Mouse (Mus musculus) forebrain, embryonic 12.5 days (tissue): ENCODE measurements around the gene Slc6a19. TPM values are rescaled to one million over a fixed set of nuclear protein-coding genes. Genes with fewer than 3 reads are reported as not detected.
"Not testable (repeated sequence)": the region's sequence is repeated elsewhere in the genome, so short reads cannot be mapped to it uniquely, and the experiment has no call there.

Source experiments
- ATAC-seq: fragments of 200-750 bp; cut with Nextera tagmentation; 2 replicates; pipeline ENCODE4 v1.8.0; 2017; ENCODE audit warnings: moderate TSS enrichment; ENCODE audit not compliant: low FRiP score
- H3K27ac ChIP-seq: fragments of 300-500 bp; sonication (generic); 2 replicates; pipeline ENCODE4 v1.5.1; 2016; ENCODE audit warnings: mild to moderate bottlenecking
- H3K27me3 ChIP-seq: fragments of 300-500 bp; sonication (generic); 2 replicates; pipeline ENCODE4 v1.6.1; 2016; ENCODE audit warnings: mild to moderate bottlenecking
- H3K36me3 ChIP-seq: fragments of 300-500 bp; sonication (generic); replicated peaks from 2 replicates; pipeline ENCODE4 v1.6.1; 2016; ENCODE audit warnings: mild to moderate bottlenecking
- H3K4me1 ChIP-seq: fragments of 300-500 bp; sonication (generic); 2 replicates; pipeline ENCODE4 v1.6.1; 2016
- H3K4me2 ChIP-seq: fragments of 300-500 bp; sonication (generic); 2 replicates; pipeline ENCODE4 v1.6.1; 2016; ENCODE audit warnings: mild to moderate bottlenecking, moderate library complexity
- H3K4me3 ChIP-seq: fragments of 300-500 bp; sonication (generic); replicated peaks from 2 replicates; pipeline ENCODE4 v1.5.1; 2016; ENCODE audit warnings: mild to moderate bottlenecking
- H3K9ac ChIP-seq: fragments of 300-500 bp; sonication (generic); 2 replicates; pipeline ENCODE4 v1.6.1; 2016; ENCODE audit warnings: mild to moderate bottlenecking
- H3K9me3 ChIP-seq: fragments of 300-500 bp; sonication (generic); 2 replicates; pipeline ENCODE4 v1.6.1; 2016
- WGBS: fragments of 180-500 bp; shearing (Covaris S2); methylation state at CpG from one replicate; pipeline ENCODE4 v1.1.7; 2016; 5-methylcytosine and 5-hydroxymethylcytosine counted together
- polyA plus RNA-seq: library from polyadenylated mRNA; unstranded; fragments of >200 nt; fragmentation: Nextera tagmentation; extraction: Ambion mirVana; gene quantifications from 2 replicates; pipeline ENCODE4 v1.2.1, GENCODE M21; 2016

Gene Slc6a19
- polyA plus RNA-seq = 0.06 and 0.22 TPM in 2 replicates

DNA sequence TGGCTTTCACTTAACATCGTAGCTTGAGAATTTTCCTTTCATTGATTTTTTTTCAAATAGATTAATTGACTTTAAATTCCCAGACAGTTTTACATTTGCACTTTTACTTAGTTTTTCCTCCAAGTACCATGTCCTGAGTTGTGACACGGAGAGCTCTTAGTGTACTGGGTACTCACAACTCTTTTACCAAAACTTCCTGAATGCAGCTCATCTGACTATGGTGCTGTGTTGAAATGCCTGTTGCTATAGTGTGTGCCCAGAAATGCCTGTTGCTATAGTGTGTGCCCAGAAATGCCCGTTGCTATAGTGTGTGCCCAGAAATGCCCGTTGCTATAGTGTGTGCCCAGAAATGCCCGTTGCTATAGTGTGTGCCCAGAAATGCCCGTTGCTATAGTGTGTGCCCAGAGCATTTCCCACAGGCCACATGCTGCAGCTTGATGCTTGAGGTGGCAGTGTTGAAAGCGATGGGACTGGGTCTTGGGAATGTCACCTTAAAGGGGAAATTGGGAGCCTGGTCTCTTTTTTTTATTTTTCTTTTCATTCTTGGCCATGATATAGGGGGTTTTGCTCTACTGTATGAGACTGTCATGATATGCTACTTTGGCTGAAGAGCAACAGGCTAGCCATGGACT, at the start of gene Slc6a19:
Slc6a19 (minus strand) TSS at position 172 of the 632 bp plus-strand sequence.
- no peak for ATAC-seq
- Histone ChIP-seq H3K4me2 (no peak within 1 kb of the TSS), H3K9me3 (no peaks in the 10 kb centered on the region), H3K4me1 (no peaks in the 10 kb centered on the region), H3K4me3 (no peak within 1 kb of the TSS), H3K36me3 (no peaks in the 10 kb centered on the region), H3K9ac (no peak within 1 kb of the TSS), H3K27ac (no peak within 1 kb of the TSS), H3K27me3 (no peaks in the 10 kb centered on the region)
- 88% methylated on average over 7 of the region's 7 CpGs for WGBS

DNA sequence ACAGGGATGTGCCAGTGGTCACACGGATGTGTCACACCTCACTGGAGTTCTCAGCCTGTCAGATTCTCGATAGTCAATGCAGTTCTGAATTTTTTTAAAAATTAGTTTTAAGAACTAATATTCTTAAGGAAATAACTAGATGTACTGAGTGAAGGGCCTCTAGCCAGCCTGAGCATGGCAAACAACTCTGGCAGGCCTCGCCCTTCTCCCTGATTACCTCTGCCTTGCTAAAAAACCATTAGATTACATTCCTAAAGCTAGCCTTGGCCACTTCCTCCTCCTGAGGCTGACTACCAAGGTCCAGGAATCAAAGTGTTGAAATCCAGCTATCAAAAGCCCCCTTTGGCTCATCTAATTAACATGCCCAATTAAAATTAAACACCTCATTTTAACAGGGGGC, 46.6 kb upstream of the Slc6a19 start:
- ATAC-seq = no peak
- WGBS = 87% methylated on average over 3 of the region's 3 CpGs

DNA sequence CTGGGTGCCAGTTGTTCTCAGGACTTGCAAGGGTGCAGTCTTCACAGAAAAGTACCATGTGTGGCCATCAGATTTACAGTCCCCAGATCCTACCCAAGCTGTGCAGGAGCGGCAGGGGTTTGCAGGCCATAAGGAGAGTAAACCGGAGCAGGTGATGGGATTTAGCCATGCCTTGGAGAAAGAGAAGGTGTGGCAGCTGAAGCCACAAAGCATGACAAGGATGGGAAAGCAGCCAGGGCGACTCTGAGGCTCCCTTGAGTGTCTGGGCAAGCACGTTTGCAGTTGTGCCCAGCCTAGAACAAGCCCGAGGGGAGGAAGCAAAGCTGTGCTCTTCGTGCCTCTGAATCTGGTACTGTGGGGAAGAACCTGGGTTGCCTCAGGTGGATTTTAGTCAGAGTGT, 45.8 kb upstream of the Slc6a19 start:
- Histone ChIP-seq H3K4me2 (no peak overlapping the region), H3K9me3 (no peaks in the 10 kb centered on the region), H3K9ac (no peak overlapping the region), H3K27ac (no peak overlapping the region), H3K27me3 (no peaks in the 10 kb centered on the region), H3K36me3 (no peaks in the 10 kb centered on the region), H3K4me1 (peaks cover 15% of the 10 kb centered on the region), H3K4me3 (no peak overlapping the region)
- WGBS = 70% methylated on average over 6 of the region's 6 CpGs
- ATAC-seq = no peak

More for the DNA sequence above, 46.6 kb upstream of the Slc6a19 start:
- Histone ChIP-seq H3K9ac (no peak overlapping the region), H3K4me3 (no peak overlapping the region), H3K27me3 (no peaks in the 10 kb centered on the region), H3K9me3 (no peaks in the 10 kb centered on the region), H3K36me3 (no peaks in the 10 kb centered on the region), H3K4me1 (peaks cover 15% of the 10 kb centered on the region), H3K27ac (no peak overlapping the region), H3K4me2 (no peak overlapping the region)

DNA sequence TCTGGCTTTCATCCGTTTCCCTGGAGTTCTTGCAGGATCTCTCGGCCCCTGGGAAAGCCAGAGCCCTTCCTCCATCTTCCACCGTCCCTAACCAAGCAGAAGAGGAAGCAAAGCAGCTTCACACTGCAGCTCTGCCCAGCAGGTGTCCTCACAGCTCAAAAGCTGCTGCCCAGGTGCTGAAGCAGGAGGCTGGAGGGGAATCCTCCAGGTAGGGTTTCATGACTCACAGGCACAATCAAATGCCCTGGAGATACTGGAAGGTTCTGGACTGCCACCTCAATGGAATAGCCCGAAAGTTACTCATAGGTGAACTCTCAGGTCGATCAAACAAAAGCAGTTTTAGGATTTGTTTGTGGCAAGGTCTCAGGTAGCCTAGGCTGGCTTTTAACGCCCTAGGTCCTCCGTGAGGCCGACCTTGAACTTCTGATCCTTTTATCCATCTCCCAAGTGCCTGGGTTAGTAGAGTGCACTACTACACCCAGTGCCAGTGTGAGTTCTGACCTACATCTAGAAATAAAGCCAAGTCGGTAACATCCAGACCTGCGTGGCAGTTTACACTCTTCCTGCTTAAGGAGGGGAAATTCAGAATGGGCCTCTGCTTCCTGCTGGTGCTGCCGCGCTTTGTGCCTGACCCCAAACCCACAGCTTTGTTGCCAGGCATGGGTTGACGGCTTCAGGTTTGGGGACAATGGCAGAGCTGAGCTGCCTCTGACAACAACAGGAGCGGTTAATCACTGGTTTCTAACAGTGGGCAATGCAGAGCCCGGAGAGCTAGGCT, 44.2 kb upstream of the Slc6a19 start:
- no peaks in the 10 kb centered on the region for H3K9me3 ChIP-seq
- no peaks in the 10 kb centered on the region for H3K36me3 ChIP-seq
- H3K4me1 ChIP-seq = peaks cover 15% of the 10 kb centered on the region
- no peak overlapping the region for H3K4me2 ChIP-seq
- no peak overlapping the region for H3K27ac ChIP-seq
- WGBS = 30% methylated on average over 15 of the region's 15 CpGs
- H3K9ac ChIP-seq = peak overlapping the region; percentile 9; the same call in 1 of the 2 replicates
- no peak overlapping the region for H3K4me3 ChIP-seq
- no peaks in the 10 kb centered on the region for H3K27me3 ChIP-seq
- ATAC-seq = no peak

DNA sequence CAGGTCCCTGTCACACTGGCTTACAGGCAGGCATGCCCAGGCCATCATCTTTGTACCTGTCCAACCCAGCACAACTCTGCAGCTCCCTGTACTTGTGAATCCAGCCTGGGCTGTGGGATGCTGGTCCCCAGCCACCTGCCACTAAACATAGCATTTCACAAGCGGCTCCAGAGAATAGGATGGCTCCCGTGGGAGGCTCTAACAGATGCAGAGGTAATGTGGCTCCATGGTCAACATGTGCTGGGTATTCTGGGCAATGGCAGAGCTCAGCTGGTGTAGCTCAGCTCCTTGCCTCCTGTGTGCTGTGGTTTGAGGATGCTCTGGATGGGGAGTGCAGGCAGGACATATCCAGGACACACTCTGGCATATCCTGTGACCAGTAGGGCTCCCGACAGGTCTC, 39.0 kb upstream of the Slc6a19 start:
- no peaks in the 10 kb centered on the region for H3K36me3 ChIP-seq
- no peaks in the 10 kb centered on the region for H3K9me3 ChIP-seq
- no peak overlapping the region for H3K9ac ChIP-seq
- H3K4me3 ChIP-seq = no peak overlapping the region
- 89% methylated on average over 3 of the region's 3 CpGs for WGBS
- ATAC-seq = 0 out of 2 replicates have a peak, but pooled peaks have one; percentile 11
- no peaks in the 10 kb centered on the region for H3K27me3 ChIP-seq
- no peak overlapping the region for H3K27ac ChIP-seq
- no peak overlapping the region for H3K4me2 ChIP-seq
- peaks cover 12% of the 10 kb centered on the region for H3K4me1 ChIP-seq

DNA sequence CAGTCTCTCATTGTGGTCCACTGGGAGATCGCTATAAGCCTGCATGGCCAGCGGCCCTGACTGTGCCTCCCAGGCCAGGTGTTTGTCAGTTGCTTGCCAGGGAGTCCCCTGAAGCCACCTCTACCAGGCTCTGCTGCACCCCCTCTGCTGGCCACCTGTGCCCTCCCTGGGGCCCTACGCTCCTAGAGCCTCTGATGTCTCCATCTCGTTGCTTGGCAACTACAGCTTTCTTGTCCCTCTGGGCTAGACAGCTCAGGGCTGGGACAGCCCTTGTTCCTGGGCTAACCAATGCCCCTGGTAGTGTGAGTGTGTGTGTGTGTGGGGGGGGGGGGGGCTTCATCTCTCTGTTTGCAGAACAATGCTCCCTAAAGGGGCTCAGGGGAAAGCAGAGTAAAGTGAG, 38.3 kb upstream of the Slc6a19 start:
- no peaks in the 10 kb centered on the region for H3K9me3 ChIP-seq
- H3K27me3 ChIP-seq = no peaks in the 10 kb centered on the region
- peak; percentile 51; the same call in 1 of the 2 replicates for ATAC-seq
- WGBS = 44% methylated on average over 4 of the region's 4 CpGs
- H3K4me1 ChIP-seq = peaks cover 11% of the 10 kb centered on the region
- H3K4me3 ChIP-seq = no peak overlapping the region
- no peaks in the 10 kb centered on the region for H3K36me3 ChIP-seq
- no peak overlapping the region for H3K4me2 ChIP-seq
- H3K9ac ChIP-seq = no peak overlapping the region
- H3K27ac ChIP-seq = no peak overlapping the region

DNA sequence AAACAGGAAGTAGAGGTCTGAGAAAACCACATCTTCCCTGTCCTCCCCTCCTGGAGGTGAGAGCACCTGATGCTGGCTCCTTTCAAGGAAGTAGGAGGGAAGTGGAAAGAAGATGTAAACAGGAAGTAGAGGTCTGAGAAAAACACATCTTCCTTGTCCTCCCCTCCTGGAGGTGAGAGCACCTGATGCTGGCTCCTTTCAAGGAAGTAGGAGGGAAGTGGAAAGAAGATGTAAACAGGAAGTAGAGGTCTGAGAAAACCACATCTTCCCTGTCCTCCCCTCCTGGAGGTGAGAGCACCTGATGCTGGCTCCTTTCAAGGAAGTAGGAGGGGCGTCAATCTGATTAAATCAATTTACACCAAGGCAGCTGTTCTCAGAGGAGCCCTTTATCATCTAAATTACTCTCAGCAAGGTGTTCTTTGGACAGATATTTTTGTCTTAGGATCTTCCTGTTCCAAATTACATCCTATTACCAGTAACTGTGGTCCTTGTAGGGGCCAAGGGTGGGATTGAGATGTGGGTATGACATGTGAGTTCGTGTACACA, 35.8 kb upstream of the Slc6a19 start:
- H3K36me3 ChIP-seq, H3K27ac ChIP-seq, H3K4me3 ChIP-seq, H3K9me3 ChIP-seq, H3K4me2 ChIP-seq, ATAC-seq, H3K9ac ChIP-seq, H3K27me3 ChIP-seq: not testable (repeated sequence)
- H3K4me1 ChIP-seq = peaks cover 11% of the 10 kb centered on the region
- 69% methylated on average over 2 of the region's 2 CpGs for WGBS

DNA sequence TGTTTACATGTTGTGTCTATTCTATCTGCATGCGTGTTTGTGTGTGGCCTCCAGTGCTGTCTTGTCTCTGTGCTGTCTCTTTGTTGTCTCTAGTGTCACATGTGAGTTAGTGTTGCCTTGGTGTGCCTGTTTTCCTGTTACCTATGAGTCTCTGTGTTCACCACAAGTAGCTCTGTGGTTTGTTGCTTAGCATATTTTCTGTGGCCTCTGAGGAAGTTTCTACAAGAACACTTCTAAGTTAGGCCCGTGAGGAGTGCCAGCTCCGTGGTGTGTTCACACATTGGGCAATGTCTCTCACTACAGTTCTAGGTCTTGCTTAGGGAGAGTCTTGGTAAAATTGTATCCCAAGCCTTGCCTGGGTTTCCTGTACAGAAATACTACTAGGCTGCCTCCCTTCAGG, 32.3 kb upstream of the Slc6a19 start:
- WGBS = 83% methylated on average over 3 of the region's 3 CpGs
- Histone ChIP-seq H3K4me1 (peaks cover 10% of the 10 kb centered on the region), H3K9ac (no peak overlapping the region), H3K9me3 (no peaks in the 10 kb centered on the region), H3K4me2 (no peak overlapping the region), H3K27ac (no peak overlapping the region), H3K36me3 (no peaks in the 10 kb centered on the region), H3K4me3 (no peak overlapping the region), H3K27me3 (peaks cover 32% of the 10 kb centered on the region)
- ATAC-seq = no peak

DNA sequence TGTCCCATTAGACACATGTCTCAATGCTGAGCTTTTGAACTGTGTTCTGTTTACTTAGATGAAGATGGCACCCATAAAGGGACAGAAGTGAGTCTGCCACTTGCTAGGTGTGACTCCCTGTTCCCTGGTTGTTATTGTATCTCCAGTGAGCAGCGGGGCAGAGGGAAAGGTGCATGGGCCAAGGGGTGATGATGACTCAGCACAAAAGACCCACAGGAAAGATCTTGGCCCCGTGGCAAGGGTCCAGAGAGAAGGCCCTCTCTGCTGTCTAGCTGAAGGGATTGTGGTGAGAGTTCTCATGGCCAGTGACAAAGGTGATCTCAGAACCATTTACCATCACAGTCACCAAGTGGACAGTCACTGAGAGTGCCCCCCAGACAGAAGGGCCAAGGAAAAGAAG, 31.3 kb upstream of the Slc6a19 start:
- WGBS = 80% methylated on average over 2 of the region's 2 CpGs
- Histone ChIP-seq H3K9me3 (no peaks in the 10 kb centered on the region), H3K27ac (no peak overlapping the region), H3K4me1 (peaks cover 10% of the 10 kb centered on the region), H3K27me3 (peaks cover 38% of the 10 kb centered on the region), H3K4me2 (no peak overlapping the region), H3K9ac (no peak overlapping the region), H3K36me3 (no peaks in the 10 kb centered on the region), H3K4me3 (no peak overlapping the region)
- ATAC-seq = no peak

DNA sequence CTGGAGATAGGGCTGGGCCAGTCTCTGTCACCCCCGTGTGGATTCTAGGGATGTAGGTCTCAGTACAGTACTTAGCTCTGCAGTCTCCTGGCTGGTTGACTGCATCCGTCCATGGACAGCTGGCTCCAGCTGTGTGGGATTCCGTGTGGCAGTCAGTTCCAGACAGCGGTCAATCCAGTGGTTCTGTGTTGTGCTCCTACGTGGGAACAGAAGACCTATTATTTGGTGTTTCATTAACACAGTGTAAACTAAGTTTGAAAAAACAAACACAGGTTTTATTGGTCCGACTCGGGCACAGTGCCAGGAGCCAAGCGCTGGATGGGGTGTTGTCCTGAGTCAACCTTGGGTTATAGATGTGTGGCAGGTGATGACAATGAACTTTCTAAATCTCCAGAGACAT, 30.6 kb upstream of the Slc6a19 start:
- peaks cover 38% of the 10 kb centered on the region for H3K27me3 ChIP-seq
- H3K9me3 ChIP-seq = no peaks in the 10 kb centered on the region
- no peak overlapping the region for H3K9ac ChIP-seq
- no peak overlapping the region for H3K4me3 ChIP-seq
- no peak for ATAC-seq
- H3K4me1 ChIP-seq = peaks cover 10% of the 10 kb centered on the region
- no peak overlapping the region for H3K27ac ChIP-seq
- H3K4me2 ChIP-seq = no peak overlapping the region
- 88% methylated on average over 8 of the region's 8 CpGs for WGBS
- H3K36me3 ChIP-seq = no peaks in the 10 kb centered on the region

DNA sequence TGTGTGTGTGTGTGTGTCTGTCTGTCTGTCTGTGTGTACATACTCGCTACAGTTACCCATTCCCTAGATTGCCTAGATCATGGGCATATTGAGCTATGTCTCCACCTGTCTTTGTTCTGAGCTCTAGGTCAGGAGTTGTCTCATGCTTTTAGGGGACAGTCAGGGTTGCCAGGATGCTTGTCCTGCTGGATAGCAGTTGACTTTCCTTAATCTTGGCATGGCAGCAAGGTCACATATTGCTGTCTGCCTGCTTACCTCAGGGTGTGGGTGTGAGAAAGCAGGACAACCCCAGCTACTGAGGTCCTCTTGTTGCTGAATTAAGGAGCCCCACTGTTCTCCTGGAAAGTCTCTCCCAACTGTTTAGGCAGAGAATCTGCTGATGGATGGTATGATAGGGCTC, 29.7 kb upstream of the Slc6a19 start:
- no peaks in the 10 kb centered on the region for H3K36me3 ChIP-seq
- no peak for ATAC-seq
- H3K27ac ChIP-seq = no peak overlapping the region
- no peak overlapping the region for H3K4me3 ChIP-seq
- WGBS = 82% methylated on average over 1 of the region's 1 CpGs
- H3K27me3 ChIP-seq = peaks cover 38% of the 10 kb centered on the region
- H3K4me1 ChIP-seq = peaks cover 10% of the 10 kb centered on the region
- H3K9ac ChIP-seq = no peak overlapping the region
- no peaks in the 10 kb centered on the region for H3K9me3 ChIP-seq
- no peak overlapping the region for H3K4me2 ChIP-seq

DNA sequence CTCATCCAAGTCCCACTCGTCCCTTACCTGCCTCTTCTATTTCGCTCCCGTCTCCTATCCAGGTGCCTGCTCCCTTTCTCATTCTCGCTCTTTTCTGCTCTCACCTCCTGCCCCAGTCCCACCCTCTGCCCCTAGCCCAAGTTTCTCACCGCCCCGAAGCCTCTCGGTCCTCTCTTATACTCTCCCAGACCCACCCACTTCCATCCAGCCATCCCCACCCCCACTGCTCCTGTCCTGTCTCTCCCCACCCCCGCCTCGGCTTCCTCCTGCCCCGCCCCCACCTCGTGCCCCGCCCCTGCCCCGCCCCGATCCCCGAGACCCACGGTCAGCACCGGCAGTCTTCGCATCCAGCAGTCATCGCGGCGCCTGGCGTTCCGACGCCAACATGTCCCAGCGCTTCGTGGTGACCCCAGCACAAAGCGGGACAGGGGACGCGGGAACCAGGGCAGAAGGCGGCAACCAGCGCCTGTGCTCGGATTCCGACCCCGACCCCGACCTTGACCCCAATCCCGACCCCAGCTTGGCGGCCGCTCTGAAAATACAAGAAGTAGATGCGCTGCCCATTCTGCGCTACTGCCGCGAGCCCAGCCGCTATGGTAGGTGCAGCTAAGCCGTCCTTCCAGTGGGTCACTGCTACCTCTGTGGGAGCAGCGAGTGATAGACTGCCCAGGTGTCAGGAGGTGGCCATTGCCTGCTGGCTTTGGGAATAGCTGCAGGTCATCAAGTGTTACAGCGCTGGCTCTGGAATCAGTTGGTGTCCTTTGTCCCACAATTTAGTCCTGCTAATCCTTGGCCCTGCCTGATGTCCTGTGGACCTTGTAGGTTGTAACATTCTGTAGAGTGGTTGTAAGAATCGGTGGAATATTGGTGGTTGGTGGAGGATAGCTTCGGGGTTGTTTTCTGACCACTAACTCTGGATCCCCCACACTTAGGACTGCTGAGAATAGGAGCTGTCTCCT, 28.4 kb upstream of the Slc6a19 start, which contains the start of gene Slc12a7:
Slc12a7 (plus strand) TSS at position 353 of the 959 bp plus-strand sequence.
- Histone ChIP-seq H3K36me3 (no peaks in the 10 kb centered on the region), H3K9ac (peak within 1 kb of the TSS; percentile 44; the same call in 1 of the 2 replicates), H3K9me3 (no peaks in the 10 kb centered on the region), H3K27ac (no peak within 1 kb of the TSS), H3K4me2 (peak within 1 kb of the TSS; percentile 72), H3K4me3 (peak within 1 kb of the TSS; percentile 40), H3K4me1 (peaks cover 10% of the 10 kb centered on the region), H3K27me3 (peaks cover 38% of the 10 kb centered on the region)
- WGBS = 3% methylated on average over 48 of the region's 48 CpGs
- peak; percentile 68 for ATAC-seq
